Mouse (Mus musculus): ENCODE data around the gene Copg2.

DNA sequence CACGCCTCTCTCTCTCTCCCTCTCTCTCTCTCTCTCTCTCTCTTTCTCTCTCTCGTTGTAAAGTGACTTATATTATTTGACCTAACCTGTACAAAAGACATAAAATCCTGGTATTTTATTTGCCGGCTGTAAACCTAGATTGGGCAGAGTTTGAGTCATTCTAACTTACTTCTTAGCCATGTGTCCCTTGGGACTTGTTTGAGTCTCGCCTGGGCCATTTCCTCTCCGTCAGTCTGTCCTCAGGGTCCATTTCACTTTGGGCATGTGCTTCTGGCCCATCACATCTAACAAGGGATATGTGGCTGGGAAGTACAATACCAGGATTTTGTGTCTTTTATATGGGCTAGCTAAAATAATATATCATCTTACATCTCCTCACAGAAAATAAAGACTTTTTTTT is 8.3 kb upstream of the Copg2 start:
- no peak for TF ChIP-seq CTCF (conservative IDR thresholded peaks at IDR 0.05; ENCODE audit: low read length)
- TF ChIP-seq POU5F1 (IDR thresholded peaks at IDR 0.05; ENCODE audit: borderline replicate concordance, low read length): no peak

All from E14TG2a.4 (cell line).